Mouse (Mus musculus) T-helper 1 cell (primary cell): Measurements from ENCODE around the gene Ablim2.

Experiments used
- in situ Hi-C: fragments of 300-600 bp; cut with MboI, MseI; formaldehyde crosslinking; loops from one replicate; pipeline ENCODE4 v1.15.1; 2025; ENCODE audit warnings: high pct_unique_total_duplicates

Ablim2 gene

GRCm38 (mm10) chr5:35811639-35812295, 54.1 kb downstream of the Ablim2 start:
- in situ Hi-C loops, result no loop called here

- in situ Hi-C loops, result no loop called here
These were observed 56.8 kb downstream of the Ablim2 start for GRCm38 (mm10) chr5:35814334-35814941.

- in situ Hi-C loops, result no loop called here
These were observed 57.4 kb downstream of the Ablim2 start for GRCm38 (mm10) chr5:35815051-35815450.

- in situ Hi-C loops, result no loop called here
These were observed 59.6 kb downstream of the Ablim2 start for GRCm38 (mm10) chr5:35817266-35817665.

- in situ Hi-C loops, result no loop called here
These were observed 60.2 kb downstream of the Ablim2 start for GRCm38 (mm10) chr5:35817882-35818281.

GRCm38 (mm10) chr5:35822721-35823120, 65.0 kb downstream of the Ablim2 start:
- in situ Hi-C loops, result no loop called here

- in situ Hi-C loops, result no loop called here
These were observed 68.8 kb downstream of the Ablim2 start for GRCm38 (mm10) chr5:35826465-35826864.

- in situ Hi-C loops, result no loop called here
These were observed 69.4 kb downstream of the Ablim2 start for GRCm38 (mm10) chr5:35827075-35827474.

GRCm38 (mm10) chr5:35827856-35828255, 70.2 kb downstream of the Ablim2 start:
- in situ Hi-C loops, result no loop called here

GRCm38 (mm10) chr5:35830101-35830500, 72.4 kb downstream of the Ablim2 start:
- in situ Hi-C loops, result no loop called here

- in situ Hi-C loops, result no loop called here
These were observed 76.2 kb downstream of the Ablim2 start for GRCm38 (mm10) chr5:35833881-35834280.

GRCm38 (mm10) chr5:35836992-35837391, 79.3 kb downstream of the Ablim2 start:
- in situ Hi-C loops, result no loop called here

GRCm38 (mm10) chr5:35839262-35839661, 81.6 kb downstream of the Ablim2 start:
- in situ Hi-C loops, result no loop called here

- in situ Hi-C loops, result no loop called here
These were observed 93.8 kb downstream of the Ablim2 start for GRCm38 (mm10) chr5:35851485-35851884.

- in situ Hi-C loops, result no loop called here
These were observed 95.8 kb downstream of the Ablim2 start for GRCm38 (mm10) chr5:35853463-35853862.

- in situ Hi-C loops, result loop anchor here (5.0 kb wide), 1 partner anchor 54 kb away; no protein-coding TSS in a partner anchor
These were observed 98.6 kb downstream of the Ablim2 start for GRCm38 (mm10) chr5:35856245-35856644.

- in situ Hi-C loops, result loop anchor here (5.0 kb wide), 1 partner anchor 56 kb away; no protein-coding TSS in a partner anchor
These were observed 100.4 kb downstream of the Ablim2 start for GRCm38 (mm10) chr5:35858069-35858468.

- in situ Hi-C loops, result no loop called here
These were observed 103.8 kb downstream of the Ablim2 start for GRCm38 (mm10) chr5:35861456-35861855.

GRCm38 (mm10) chr5:35869973-35870372, 112.3 kb downstream of the Ablim2 start:
- in situ Hi-C loops, result no loop called here

GRCm38 (mm10) chr5:35870408-35871012, 112.8 kb downstream of the Ablim2 start:
- in situ Hi-C loops, result no loop called here

GRCm38 (mm10) chr5:35873382-35873781, 115.7 kb downstream of the Ablim2 start:
- in situ Hi-C loops, result no loop called here

- in situ Hi-C loops, result loop anchor here (5.0 kb wide), 1 partner anchor 96 kb away; no protein-coding TSS in a partner anchor
These were observed 118.6 kb downstream of the Ablim2 start for GRCm38 (mm10) chr5:35876236-35876635.

- in situ Hi-C loops, result loop anchor here (5.0 kb wide), 1 partner anchor 93 kb away; no protein-coding TSS in a partner anchor
These were observed 121.5 kb downstream of the Ablim2 start for GRCm38 (mm10) chr5:35879199-35879598.
